Mouse (Mus musculus): ENCODE data around the gene Ehbp1.

- TF ChIP-seq UBTF (IDR thresholded peaks at IDR 0.05; ENCODE audit: low read depth, low read length) (no peak), TBP (conservative IDR thresholded peaks at IDR 0.05; ENCODE audit: low read depth, low read length) (no peak), CTCF (conservative IDR thresholded peaks at IDR 0.05 in 1 of 2, IDR thresholded peaks at IDR 0.05 in 1 of 2; ENCODE audit: low read depth in 2 of 2, low read length in 2 of 2) (no peak)
These were observed 30.7 kb upstream of the Ehbp1 start for GRCm38 (mm10) chr11:22372609-22373289.

Data from CH12.LX (cell line).